Mouse (Mus musculus) frontal cortex, adult 2 months (tissue): ENCODE measurements around the gene Rerg. TPM values are rescaled to one million over a fixed set of nuclear protein-coding genes. Genes with fewer than 3 reads are reported as not detected.
A peak's percentile ranks its signal among the peaks of the same experiment; 100 is the strongest.
"Not testable (repeated sequence)": the region's sequence is repeated elsewhere in the genome, so short reads cannot be mapped to it uniquely, and the experiment has no call there.

Experiments
- DNase-seq, 2 experiments: peaks; one replicate each; pipeline ENCODE4 v3.0.0; 2022; ENCODE audit warnings: low spot score in 1 of 2; ENCODE audit errors: extremely low spot score in 1 of 2
- polyA plus RNA-seq: library from polyadenylated mRNA; depleted of rRNA; stranded (reverse); fragments of >200 nt; gene quantifications from 2 replicates; pipeline ENCODE4 v1.2.3, GENCODE M21; 2012

The Rerg gene
- polyA plus RNA-seq, 1 experiment, result 18.4 TPM

DNA sequence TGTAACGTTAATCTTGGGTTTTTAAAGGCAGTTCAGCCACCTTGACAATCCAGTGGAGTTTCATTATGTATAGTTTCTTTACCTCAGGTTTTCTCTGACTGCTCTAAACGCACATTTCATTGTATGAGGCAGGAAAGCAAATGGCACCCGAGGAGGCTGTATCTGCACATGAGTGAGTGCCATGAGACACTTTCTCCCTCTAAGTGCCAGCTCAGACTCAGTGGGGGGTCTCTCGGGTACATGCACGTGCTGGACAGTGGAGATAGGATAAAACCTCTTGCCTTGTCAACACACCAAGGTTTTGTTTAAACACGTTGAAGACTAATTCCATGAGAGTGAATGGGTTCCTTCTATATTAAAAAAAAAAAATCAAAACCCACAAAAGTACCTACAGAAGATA is 81.8 kb downstream of the Rerg start:
- DNase-seq, result no peak

DNA sequence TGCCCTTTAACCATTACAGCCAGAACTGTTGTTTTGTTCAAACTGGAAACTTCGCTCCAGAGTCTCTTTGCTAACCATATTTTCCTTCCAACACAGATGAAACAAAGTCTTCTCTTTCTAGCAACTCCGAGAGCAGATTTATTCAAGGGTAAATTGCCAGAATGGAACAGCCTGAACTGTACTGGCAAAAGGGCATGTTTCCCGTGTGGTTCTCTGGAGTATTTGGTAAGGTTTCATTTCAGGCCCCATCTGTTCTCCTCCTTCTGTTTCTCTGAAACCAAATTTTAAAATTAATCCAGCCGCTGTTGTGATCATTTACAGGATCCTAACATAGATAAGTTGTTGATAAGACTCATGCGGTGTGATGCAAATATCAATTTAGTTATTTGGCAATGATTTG is 82.3 kb downstream of the Rerg start:
- DNase-seq, result no peak

- no peak for DNase-seq
These were observed 82.8 kb downstream of the Rerg start for GRCm38 (mm10) chr6:137087470-137087869.

GRCm38 (mm10) chr6:137079701-137080100 is 90.6 kb downstream of the Rerg start:
- no peak for DNase-seq

- DNase-seq, result no peak
These were observed 93.6 kb downstream of the Rerg start for GRCm38 (mm10) chr6:137076731-137077130.

GRCm38 (mm10) chr6:137076225-137076624 is 94.1 kb downstream of the Rerg start:
- no peak for DNase-seq

DNA sequence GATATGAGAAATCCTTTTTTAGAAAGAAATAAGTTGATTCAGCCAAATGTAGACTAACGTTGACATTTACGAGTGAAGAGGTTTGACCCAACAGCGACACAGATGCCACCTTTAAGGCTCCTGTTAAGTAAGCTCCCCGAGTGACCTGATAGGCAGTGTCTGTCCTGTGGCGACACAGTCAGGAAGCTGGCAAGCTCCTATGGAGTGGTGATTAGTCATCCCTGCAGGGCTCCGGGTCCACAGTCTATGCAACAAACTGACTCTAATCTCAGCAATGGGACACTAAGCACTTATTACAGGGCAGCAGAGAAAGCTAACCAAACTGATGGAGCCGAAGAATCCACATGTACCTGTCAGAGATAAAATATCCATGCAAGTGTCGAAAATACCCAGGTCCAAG is 98.0 kb downstream of the Rerg start:
- no peak for DNase-seq

- no peak for DNase-seq
These were observed 98.8 kb downstream of the Rerg start for GRCm38 (mm10) chr6:137071466-137071865.

GRCm38 (mm10) chr6:137065506-137065905 is 104.8 kb downstream of the Rerg start:
- DNase-seq, result no peak

DNA sequence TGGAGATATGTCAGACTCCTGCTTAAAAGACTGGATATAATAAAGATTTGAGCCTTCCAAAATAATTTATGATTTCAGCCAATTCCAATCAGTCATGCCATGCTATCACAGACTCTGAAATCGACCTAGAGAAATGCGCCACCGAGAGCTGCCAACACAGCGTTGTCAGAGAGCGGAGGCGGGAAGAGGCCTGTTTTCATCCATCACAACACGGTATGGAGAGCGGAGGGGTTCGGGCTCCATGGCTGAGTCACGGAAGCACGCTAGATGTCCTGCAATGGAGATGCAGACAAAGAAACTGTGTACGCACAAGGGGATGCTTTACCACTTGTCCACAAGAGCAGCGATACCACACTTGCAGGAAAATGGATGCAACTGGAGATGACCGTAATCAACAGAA is 105.5 kb downstream of the Rerg start:
- DNase-seq, result peak; percentile 2 to 36

DNA sequence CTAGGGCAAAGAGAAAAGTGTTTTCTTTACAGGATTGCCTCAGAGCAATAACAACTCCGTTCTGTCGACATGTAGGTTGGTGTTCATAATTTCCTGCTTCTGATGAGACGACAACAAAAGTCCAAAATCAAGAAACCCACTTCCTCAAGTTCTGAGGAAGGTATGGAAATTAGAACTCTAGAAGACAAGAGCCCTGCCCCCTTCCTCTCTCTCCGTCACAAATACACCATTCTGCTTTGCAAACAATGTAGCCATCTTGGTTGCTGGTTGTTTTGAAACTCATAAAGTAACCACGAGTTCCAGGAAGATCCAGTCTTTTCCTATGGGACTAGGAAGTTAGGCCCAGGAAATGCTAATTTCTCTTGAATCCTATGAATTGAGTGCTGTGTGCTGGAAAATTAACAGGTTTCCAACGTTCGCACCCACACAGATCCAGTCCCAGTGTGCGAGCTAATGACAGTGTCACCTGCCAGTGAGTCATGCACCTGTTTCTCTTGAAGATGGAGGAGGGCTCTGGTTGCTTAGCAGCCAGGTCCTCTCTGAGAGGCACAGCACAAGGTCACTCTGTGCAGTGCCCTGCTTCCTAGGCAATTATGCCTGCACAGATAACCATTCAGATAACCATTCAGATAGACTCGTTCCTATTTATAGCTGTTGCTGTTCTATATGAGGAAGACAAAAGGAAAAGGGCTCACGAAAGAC is 106.9 kb downstream of the Rerg start:
- peak; percentile 6 to 34 for DNase-seq

GRCm38 (mm10) chr6:137061880-137062531 is 108.3 kb downstream of the Rerg start:
- DNase-seq, result no peak

- no peak for DNase-seq
These were observed 109.7 kb downstream of the Rerg start for GRCm38 (mm10) chr6:137060595-137060994.

GRCm38 (mm10) chr6:137058257-137058656 is 112.0 kb downstream of the Rerg start:
- no peak for DNase-seq

GRCm38 (mm10) chr6:137054073-137054472 is 116.2 kb downstream of the Rerg start:
- DNase-seq, result no peak

GRCm38 (mm10) chr6:137053464-137053863 is 116.8 kb downstream of the Rerg start:
- peak in 1 of 2 experiments; percentile 33 for DNase-seq

- DNase-seq, result no peak
These were observed 117.3 kb downstream of the Rerg start for GRCm38 (mm10) chr6:137053006-137053405.

GRCm38 (mm10) chr6:137047036-137047435 is 123.3 kb downstream of the Rerg start:
- no peak for DNase-seq

DNA sequence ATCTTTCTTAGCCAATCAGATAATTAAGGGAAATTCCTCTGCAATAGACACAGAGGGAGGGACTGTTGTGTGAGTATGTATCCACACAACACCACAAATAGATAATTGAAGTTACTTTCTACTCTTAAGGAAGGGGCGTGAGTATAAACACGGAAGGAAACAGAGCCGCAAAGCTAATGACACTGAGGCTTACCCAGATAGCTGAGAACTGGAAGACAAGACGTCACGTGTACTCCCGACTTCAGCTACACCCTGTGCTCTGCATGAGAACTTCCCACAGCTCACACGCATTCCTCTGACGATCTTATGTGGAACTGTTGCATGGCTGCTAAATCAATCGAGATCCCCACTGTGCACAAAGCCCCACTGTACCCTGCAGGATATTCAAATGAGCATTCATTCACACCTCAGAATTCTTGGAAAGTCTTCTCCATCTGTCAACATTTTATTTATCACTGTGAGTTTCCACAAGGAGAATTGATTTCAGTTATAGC is 125.2 kb downstream of the Rerg start:
- peak; percentile 8 to 29 for DNase-seq

DNA sequence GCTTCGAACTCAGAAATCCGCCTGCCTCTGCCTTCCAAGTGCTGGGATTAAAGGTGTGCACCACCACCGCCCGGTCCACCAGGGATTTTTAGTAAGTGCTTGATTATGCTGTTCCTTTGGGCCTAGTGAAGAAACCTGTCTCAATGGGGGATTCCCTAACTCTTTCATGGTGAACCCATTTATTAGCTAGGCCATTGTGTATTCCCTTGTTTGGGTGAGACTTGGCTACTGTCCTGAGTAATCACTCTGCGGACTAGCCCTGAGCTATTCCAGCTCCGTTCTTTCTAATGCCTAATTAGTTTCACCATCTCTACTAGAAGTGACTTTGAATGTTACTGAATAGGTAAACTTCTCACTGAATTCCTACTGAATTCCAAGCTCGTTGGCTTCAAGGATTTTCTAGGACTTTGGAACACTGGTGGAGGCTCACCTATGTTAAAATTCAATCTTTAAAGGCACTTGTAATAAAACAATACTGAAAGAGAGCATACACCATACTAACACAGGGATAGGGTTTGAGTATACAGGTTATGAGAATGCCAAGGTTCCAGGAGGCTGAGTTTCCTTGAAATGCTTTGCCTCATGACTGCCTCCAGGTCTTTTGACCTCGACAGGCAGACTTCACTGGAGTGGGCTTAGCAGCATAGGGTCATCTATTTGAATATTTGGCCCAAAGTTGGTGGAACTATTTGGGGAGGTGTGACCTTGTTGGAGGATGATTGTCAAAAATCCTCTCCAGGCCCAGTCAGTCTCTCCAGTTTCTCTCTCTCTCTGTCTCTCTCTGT is 134.5 kb downstream of the Rerg start:
- not testable (repeated sequence) for DNase-seq

DNA sequence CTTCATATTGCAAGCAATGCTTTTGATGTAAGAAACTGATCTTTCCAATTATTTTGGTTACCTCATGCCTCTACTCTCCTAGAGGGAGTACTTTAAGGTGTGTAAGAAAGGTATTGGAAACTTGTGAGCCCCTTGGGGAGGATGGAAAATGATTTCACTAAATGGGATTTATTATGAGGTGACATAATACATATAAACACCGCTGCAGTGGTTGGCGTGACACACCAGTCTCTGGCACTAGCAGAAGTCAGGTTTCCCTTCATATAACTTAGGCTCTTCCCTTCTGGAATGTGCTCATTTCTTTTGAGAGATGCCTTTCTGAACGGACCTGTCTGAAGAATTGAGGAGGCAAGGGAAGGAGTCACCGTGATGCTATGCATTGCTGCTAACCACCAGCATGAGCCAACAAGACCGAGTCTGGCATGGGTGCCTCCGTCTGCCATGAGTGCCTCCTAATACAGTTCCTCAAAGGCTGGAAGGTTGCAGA is 139.6 kb downstream of the Rerg start:
- DNase-seq, result no peak
